Mouse (Mus musculus) heart, postnatal 36 days (tissue): ENCODE results near the gene Edrf1. TPM values are rescaled to one million over a fixed set of nuclear protein-coding genes. Genes with fewer than 3 reads are reported as not detected.
"Not testable (repeated sequence)": the region's sequence is repeated elsewhere in the genome, so short reads cannot be mapped to it uniquely, and the experiment has no call there.

Experiments used
- DNase-seq, 2 experiments: peaks; one replicate each; pipeline ENCODE4 v3.0.0; 2021 to 2022
- intact Hi-C: fragments of 180-260 bp; cut with DNase I; formaldehyde crosslinking; loops from one replicate; pipeline ENCODE4 v1.15.1; 2025
- total RNA-seq, 2 experiments: library from RNA; stranded (reverse); gene quantifications; 2 replicates each; pipeline ENCODE4 v1.2.3; 2021

Gene Edrf1
- total RNA-seq, 2 experiments from 2014 or later, result 10.4 to 11.2 TPM

DNA sequence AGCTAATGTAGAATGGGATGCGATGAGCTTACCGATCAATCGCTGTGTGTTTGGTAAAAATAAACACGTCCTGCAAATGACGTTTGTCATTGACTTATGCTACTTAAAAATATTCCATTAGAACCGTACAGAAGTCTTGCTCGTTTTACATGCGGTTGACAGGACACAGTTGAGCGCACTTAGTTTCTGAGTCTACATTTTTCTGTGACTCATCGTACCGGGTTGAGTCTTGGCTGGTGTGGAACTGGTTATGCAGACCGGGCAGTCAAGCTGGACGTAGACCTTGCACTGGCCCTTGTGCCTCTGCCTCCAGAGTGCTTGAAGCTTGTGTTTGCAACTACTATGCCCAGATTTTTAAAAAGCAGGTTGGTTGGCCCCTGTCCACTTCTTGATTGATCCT, 963 bp downstream of the Edrf1 start:
- intact Hi-C loops, result loop anchor here (5.0 to 10.0 kb wide), 5 partner anchors 451 to 984 kb away; partner anchors contain the start of genes Abraxas2, Ctbp2, Eef1akmt2 and Fgfr2
- peak in 1 of 2 experiments; percentile 2 for DNase-seq

DNA sequence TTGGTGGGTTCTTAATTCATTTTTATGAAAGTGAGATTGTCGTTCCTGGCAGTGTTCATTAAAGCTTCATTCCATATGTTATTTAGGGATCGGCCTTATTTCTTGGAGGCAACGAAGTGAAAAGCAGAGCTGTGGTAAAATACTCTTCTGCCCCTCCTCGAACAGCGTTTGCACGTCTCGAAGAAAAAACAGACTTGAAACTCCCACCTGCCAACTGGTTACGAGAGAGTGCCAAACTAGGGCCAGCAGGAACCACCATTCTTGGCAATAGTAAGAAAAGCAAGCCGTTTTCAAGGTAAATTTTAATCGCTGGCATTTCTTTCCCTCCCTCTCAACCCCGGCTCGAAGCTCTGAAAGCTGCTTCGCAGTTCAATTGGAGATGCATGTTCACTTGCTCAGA, 1.5 kb downstream of the Edrf1 start:
- intact Hi-C loops, result loop anchor here (5.0 to 10.0 kb wide), 5 partner anchors 452 to 984 kb away; partner anchors contain the start of genes Abraxas2, Ctbp2, Eef1akmt2 and Fgfr2
- DNase-seq, result no peak

DNA sequence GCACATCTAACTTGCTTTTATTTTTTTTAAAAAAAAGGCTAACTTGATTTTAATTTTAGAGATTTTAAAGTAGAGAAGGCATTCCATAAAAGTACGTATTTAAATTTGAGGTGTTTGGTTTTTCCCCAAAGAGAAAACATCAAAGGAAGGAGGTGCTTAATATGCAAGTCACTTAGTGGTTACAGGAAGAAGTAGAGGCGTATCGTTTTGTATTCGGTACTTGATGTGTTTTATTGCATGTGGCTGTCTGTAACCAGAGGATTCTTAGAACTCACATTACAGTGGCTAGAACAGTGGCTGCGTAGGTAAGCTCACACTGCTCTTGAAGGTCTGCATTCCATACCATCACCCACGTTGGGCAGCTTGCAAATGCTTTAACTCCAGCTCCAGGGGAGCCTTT, 8.4 kb downstream of the Edrf1 start:
- no peak for DNase-seq
- intact Hi-C loops, result no loop called here

DNA sequence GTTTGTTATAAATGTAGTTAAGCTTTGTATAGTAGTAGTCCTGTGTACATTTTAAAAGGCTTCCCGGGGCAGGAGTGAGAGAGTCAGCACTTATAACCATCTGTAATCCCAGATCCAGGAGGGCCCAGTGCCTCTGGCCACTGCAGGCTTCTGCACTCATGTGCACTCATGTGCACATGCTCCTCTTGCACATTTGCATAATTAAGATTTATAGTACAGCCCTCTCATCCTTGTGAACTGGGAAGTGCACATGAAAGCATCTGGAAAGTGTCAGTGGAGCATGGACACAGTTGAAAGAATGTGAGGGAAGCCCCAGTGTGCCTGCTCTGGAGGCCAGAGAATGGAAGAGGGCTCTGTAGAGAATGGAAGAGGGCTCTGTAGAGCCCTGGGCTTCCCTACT, 25.1 kb downstream of the Edrf1 start:
- DNase-seq, result no peak
- intact Hi-C loops, result no loop called here

DNA sequence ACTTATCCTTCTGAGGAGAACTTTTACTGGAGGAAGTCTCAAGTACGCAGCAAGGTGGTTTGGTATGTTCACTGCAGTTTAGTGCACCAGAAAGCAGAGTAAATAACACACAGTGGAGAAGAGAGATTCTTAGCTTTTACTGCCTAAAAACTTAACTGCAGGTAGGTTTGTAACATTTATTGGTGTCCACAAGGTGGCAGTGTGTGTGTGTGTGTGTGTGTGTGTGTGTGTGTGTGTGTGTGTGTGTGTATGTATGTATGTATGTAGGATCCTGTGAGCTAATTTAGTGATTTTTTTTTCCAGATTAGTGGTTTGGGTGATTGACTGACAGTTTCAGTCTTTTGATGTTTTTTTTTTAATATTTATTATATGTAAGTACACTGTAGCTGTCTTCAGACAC, 31.7 kb downstream of the Edrf1 start:
- intact Hi-C loops, result loop anchor here (1.0 kb wide), 1 partner anchor 114 kb away; no protein-coding TSS in a partner anchor

DNA sequence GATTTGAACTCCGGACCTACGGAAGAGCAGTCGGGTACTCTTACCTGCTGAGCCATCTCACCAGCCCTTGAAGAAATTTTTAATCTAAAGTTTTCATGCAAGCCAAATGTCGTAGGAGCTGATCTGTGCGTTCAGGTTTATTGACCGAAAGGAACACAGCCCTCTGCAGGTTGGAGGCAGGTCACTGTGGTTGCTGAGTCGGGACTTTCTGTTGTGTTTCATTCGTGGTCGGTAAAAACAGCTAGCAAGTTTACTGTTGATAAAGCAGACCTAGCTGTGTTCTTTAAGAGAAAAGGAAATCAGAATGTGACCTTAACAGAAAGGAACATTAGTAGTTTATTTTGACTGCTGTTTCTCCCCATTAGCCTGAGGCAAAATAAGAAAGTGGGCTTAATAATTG, 32.6 kb downstream of the Edrf1 start:
- intact Hi-C loops, result loop anchor here (1.0 kb wide), 1 partner anchor 113 kb away; no protein-coding TSS in a partner anchor
- no peak for DNase-seq

More for the DNA sequence above, 31.7 kb downstream of the Edrf1 start:
- DNase-seq, result no peak

DNA sequence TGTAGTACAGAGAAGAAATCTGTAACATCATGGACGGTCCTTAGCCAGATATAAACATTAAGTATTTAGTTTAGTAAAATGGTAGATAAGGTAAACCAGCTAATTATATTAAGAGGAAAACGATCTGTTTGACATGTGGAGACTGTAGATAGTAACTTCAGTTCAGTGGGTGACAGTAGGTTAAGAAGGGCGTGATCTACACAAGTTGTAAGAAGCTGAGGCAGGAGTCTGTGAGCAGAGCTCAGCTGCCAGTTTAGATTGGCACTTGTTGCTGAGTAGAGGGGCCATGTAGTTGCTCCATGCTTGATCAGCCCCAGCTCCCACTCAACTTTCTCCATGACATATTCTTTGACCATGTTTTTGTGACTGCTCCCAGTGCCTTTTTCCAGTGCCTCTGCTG, 33.5 kb downstream of the Edrf1 start:
- intact Hi-C loops, result no loop called here
- no peak for DNase-seq

DNA sequence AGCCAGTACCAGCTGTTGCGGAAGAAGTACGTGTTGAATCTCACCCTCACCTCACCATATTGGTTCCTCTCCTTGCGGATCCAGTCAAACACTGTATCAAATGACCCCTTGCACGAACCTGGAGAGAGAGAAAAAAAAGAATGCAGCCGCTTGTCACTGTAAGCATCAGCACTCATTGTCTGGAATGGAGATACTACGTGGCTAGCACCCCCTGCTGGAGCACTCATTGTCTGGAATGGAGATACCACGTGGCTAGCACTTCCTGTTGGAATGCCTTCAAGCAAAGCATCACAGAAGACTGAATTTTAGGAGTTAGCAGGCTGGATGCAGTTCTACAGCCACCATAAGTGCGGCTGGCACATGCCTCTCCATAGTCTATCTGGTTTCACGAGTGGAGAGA, 38.7 kb downstream of the Edrf1 start:
- no peak for DNase-seq
- intact Hi-C loops, result no loop called here

DNA sequence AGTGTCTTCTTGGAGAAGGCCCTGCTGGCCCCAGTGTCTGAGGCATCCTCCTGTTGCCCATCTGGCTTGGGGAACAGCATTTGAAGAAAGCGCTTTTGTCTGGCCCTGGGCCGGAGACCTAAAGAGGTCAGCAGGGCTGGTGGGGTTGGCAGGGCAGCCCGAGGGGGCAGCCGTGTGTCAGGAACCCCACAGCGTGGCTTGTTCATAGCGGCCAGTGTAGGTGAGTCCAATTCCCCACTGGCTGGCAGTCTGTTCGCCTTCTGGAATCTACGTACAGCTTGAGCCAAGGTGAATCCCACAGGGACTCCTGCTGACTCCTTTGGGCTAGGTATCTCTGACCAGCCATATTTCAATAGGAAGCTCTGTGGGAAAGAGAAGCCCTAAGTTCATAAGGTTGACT, 41.4 kb downstream of the Edrf1 start:
- intact Hi-C loops, result no loop called here
- no peak for DNase-seq

DNA sequence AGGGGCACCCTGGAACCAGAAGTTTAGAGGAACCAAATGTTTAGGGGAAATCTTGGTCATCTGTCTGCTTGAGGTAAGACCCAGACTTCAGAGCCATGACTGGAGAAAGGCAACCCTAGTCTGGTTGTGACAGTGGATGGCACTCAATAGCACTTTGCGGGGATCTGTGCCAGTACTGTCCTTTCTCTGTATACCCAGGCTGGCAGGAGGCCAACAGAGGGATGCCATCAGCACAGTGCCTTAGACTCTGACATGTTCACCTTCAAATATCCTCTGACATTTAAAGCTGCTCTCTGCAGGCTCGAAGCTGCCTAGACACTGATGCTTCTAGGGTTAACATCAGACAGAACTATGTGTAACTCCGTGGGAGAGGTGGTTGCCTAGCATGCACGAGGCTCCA, 42.1 kb downstream of the Edrf1 start:
- intact Hi-C loops, result no loop called here
- DNase-seq, result no peak

DNA sequence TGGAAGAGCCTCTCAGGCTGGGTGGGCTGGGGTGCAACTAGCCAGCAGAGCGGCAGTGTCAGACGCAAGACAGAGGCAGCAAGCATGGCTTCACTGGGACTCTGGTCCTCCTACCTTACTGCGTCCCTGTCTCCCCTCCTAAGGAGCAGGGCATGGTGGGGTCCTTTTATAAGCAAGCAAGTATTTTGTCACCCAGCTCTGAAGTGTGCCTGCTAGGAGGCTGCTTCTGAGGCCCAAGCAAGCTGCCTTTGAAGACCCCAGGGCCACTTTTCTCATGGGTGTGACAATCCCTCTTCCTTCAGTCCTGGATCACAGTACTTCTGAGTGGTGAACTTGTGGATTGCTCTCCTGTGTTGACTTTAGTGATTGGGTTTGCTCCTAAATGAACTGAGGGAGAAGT, 42.6 kb downstream of the Edrf1 start, which contains the start of gene Mmp21:
Gene Mmp21 (minus strand): TSS at position 101 of the 400 bp plus-strand sequence.
- intact Hi-C loops, result no loop called here
- DNase-seq, result no peak

DNA sequence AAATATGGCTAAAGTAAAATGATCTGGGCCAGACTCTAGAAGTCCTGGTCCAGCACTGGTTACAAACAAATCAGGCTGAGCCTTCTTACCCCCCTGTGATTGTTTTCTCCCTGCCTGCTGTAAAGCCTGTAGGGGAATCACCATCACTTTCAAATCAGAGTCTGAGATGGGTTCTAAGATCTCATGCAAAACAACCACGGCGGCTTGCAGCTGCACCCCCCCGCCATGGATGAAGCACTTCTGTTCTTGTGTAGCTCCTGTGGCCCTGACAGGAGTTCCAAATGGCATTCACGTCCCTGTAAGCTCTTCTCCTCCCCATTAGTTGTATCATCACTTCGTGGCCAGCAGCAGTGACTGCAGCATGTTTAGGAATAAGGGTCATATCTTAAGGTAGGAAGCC, 46.3 kb downstream of the Edrf1 start:
- DNase-seq, result no peak
- intact Hi-C loops, result no loop called here

DNA sequence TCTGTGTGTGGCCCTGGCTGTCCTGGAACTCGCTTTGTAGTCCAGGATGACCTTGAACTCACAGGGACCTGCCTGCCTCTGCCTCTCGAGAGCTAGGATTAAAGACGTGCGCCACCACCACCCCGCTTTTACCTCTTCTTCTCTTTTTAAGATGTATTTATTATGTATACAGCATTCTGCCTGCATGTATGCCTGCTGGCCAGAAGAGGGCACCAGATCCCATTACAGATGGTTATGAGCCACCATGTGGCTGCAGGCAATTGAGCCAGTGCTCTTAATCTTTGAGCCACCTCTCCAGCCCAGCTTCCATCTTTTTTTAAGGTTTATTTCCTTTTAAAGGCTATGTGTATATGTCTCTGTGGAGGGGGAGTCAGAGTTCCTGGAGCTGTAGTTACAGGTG, 46.8 kb downstream of the Edrf1 start:
- no peak for DNase-seq
- intact Hi-C loops, result no loop called here

DNA sequence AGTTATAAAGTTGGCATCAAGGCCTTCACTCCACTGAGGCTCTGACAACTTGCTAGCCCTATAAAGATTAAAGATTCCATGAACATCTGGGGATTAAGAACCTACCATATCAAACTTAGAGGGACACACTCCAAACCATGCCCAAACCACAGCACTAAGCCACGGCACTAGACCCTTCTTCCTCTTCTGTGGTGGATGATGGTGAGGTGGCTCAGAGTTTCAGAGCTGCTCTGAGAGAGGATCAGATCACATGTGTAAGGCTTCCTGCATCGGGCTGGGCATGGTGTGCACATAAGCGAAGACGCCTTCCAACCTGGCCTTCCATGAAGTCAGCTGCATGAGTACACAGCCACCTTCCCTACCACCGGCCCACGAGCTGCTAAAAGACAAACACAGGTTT, 47.4 kb downstream of the Edrf1 start:
- DNase-seq, result no peak
- intact Hi-C loops, result no loop called here

DNA sequence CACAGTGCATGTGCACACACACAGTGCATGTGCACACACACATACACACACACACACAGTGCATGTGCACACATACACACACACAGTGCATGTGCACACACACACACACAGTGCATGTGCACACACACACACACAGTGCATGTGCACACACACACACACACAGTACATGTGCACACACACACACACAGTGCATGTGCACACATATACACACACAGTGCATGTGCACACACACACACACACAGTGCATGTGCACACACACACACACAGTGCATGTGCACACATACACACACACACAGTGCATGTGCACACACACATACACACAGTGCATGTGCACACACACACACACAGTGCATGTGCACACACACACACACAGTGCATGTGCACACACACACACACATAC, 48.3 kb downstream of the Edrf1 start:
- intact Hi-C loops, DNase-seq: not testable (repeated sequence)

DNA sequence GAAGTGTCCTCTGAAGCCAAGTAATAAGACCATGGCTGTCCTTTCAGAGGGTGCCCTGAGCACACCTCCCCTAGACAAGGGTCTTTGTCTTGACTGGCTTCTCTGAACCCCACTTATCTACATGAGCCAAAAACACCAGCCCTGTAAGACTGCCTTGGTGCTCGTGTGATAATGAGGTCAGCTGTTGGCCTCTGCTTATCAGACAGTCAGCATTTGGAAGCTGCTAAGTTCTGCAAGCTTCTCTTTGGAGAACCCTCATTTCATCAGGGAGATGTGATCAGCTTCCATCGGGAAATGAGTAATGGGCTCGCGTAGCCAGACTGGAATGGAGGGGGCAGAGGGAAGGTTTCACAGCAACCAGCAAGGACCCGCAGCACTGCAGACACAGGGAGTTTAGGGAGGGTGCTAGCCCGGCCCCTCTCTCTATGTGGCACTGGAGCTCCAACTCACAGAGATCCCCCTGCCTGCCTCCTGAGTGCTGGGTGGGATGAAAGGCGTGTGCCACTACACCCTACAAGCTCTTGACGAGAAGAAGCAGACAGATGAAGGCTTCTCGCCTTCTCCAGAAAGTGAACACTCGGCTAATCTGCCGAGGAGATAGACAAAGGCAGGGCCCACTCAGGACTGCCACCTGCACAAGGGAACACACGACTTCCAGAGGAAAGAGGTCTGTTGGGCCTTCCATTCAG, 60.8 kb downstream of the Edrf1 start:
- no peak for DNase-seq
- intact Hi-C loops, result no loop called here

DNA sequence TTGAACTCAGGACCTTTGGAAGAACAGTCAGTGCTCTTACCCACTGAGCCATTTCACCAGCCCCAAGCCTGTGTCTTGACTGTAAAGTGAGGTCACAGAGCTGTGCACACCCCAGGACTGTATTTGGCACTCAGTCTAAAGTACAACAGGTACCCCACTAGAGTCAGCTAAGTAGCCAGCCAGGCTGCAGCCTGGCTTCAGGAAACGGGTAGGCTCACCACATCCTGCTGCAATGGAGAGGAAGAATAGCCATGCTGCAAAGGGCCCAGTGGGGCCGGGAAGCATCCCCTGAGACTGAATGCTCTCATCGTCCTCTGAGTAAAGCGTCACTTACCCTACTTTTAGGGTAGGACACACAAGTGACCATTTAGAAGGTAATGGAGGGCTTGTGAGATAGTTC, 62.5 kb downstream of the Edrf1 start:
- intact Hi-C loops, result no loop called here
- DNase-seq, result no peak

DNA sequence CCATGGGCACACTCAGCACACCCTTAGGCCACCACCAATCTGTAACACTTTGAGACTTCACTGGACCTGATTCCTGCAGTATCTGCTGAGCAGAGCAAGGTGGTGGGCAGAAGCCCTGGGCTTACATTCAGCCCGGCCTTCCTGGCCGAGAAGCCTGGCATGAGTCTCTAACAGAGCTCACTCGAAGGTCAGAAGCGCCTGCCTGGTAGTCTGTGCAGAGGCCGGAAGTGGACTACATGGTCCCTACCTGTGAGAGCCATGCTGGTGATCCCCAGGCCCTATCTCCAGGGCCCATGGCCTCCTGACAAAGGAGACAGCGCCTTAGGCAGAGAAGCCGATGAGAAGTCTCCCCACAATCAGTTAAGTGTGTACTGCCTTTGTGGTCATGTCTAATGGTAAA, 64.0 kb downstream of the Edrf1 start:
- intact Hi-C loops, result no loop called here

DNA sequence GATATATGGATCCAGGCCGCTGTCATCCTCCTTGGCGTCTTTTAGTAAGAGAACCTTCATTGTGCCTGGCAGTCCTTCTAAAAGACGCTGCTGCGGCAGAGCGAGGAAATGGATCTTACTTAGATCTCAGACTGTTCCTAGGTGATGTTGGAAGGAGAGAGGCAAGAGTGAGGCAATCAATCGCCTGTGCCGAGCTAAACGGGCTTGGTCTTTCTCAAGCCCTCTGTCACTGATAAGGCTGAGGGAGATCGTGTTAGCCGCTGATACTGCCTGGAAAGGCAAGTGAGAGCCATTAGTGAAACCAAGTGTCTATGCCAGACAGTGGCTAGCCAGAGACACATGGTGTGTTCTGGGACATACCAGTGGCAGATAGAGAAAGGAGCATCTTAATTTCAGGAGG, 65.0 kb downstream of the Edrf1 start:
- no peak for DNase-seq
- intact Hi-C loops, result no loop called here

More for the DNA sequence above, 64.0 kb downstream of the Edrf1 start:
- no peak for DNase-seq

DNA sequence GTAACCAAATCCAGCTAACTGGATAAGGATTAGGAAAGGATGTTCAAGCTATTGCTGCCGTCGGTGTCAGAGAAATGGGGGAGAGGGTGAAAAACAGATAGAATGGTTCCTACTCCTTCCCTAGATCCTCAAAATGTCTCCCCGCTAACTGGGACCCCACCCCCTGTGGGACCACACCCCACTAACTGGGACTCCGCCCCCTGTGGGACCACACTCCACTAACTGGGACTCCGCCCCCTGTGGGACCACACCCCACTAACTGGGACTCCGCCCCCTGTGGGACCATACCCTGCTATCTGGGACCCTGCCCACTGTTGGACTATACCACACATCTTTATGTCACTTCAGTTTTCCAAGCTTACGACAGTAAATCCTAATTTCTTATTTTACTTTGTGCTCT, 66.6 kb downstream of the Edrf1 start:
- intact Hi-C loops, result no loop called here

DNA sequence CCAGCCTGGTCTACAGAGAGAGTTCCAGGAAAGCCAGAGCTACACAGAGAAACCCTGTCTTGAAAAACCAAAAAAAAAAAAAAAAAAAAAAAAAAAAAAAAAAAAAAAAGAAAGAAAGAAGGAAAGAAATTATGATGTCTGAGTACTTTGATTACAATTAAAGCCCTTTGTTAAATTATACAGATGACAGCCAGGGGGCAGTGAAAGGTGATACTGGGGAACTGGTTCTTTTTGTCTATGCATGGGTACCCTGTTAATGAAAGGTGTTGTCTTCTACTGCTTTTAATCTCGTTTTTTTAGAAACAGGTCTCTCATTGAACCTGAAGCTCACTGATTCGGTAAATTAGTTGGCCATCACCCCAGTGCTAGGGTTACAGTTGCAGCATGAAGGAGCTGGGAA, 70.0 kb downstream of the Edrf1 start:
- no peak for DNase-seq
- intact Hi-C loops, result no loop called here

More for the DNA sequence above, 66.6 kb downstream of the Edrf1 start:
- no peak for DNase-seq

DNA sequence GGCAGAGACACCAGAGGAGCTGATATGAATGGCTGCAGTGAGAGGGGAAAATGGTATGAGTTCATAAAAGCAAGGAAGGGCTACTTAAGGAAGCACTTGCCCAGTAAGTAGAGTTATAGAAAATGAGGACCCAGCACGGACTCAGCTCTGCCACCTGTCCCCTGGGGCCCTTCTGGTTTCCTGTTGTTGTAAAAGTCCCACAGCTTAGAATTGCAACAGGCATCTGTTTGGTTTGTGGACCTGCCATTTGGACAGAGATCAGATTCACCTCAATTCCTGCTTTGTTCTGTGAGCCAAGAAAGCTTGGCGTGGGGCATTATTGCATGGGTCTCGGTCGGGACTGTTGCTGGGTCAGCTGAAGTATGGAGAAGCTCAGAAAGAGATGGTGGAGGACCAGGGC, 78.0 kb downstream of the Edrf1 start:
- intact Hi-C loops, result no loop called here
- DNase-seq, result no peak

DNA sequence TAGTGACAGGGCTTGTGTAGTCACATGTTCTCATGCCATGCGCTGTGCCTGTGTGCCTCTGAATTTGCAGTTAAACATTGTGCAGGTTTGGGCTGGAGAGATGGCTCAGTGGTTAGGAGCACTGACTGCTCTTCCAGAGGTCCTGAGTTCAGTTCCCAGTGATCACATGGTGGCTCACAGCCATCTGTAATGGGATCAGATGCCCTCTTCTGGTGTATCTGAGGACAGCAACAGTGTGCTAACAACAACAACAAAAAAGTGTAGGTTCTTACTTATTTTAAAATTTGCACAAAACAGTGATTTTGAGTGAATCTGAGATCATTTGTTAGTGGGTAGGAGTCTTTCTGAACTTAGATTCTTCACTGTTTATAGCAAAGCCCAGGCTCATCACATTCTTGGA, 81.2 kb downstream of the Edrf1 start:
- intact Hi-C loops, result no loop called here
- no peak for DNase-seq
